Mouse (Mus musculus): ENCODE results near the gene Uaca. TPM values are rescaled to one million over a fixed set of nuclear protein-coding genes. Genes with fewer than 3 reads are reported as not detected.
"Not testable (repeated sequence)": the region's sequence is repeated elsewhere in the genome, so short reads cannot be mapped to it uniquely, and the experiment has no call there.

The Uaca gene
- polyA plus RNA-seq, 1 experiment from 2014 or later = 22.5 TPM

GRCm38 (mm10) chr9:60799061-60799460, 4.7 kb downstream of the Uaca start:
- no peaks in the 10 kb centered on the region for H3K36me3 ChIP-seq
- no peak for DNase-seq (ENCODE audit: low spot score)
- no peaks in the 10 kb centered on the region for H3K27me3 ChIP-seq (ENCODE audit: insufficient read depth, poor library complexity, severe bottlenecking)
- WGBS = 47% methylated on average over 10 of the region's 10 CpGs
- no peak overlapping the region for H3K27ac ChIP-seq
- peaks cover 19% of the 10 kb centered on the region for H3K4me1 ChIP-seq (replicated peaks)
- no peak overlapping the region for H3K4me3 ChIP-seq
- H3K9me3 ChIP-seq = no peaks in the 10 kb centered on the region

- Histone ChIP-seq H3K36me3 (no peaks in the 10 kb centered on the region), H3K4me1 (replicated peaks) (peaks cover 6% of the 10 kb centered on the region; the same call in 1 of the 2 replicates), H3K4me3 (no peak overlapping the region), H3K27ac (no peak overlapping the region), H3K27me3 (ENCODE audit: insufficient read depth, poor library complexity, severe bottlenecking) (no peaks in the 10 kb centered on the region), H3K9me3 (no peaks in the 10 kb centered on the region)
- WGBS = 86% methylated on average over 8 of the region's 8 CpGs
- DNase-seq (ENCODE audit: low spot score) = no peak
Observed at GRCm38 (mm10) chr9:60800663-60801382, 6.5 kb downstream of the Uaca start.

- H3K27ac ChIP-seq = no peak overlapping the region
- H3K9me3 ChIP-seq = no peaks in the 10 kb centered on the region
- 0 out of 2 replicates have a peak, but pooled peaks cover 2% of the 10 kb centered on the region for H3K4me1 ChIP-seq (replicated peaks)
- no peaks in the 10 kb centered on the region for H3K27me3 ChIP-seq (ENCODE audit: insufficient read depth, poor library complexity, severe bottlenecking)
- 67% methylated on average over 1 of the region's 1 CpGs for WGBS
- no peak overlapping the region for H3K4me3 ChIP-seq
- H3K36me3 ChIP-seq = no peaks in the 10 kb centered on the region
- no peak for DNase-seq (ENCODE audit: low spot score)
Observed at GRCm38 (mm10) chr9:60801746-60802145, 7.4 kb downstream of the Uaca start.

GRCm38 (mm10) chr9:60802341-60802740, 8.0 kb downstream of the Uaca start:
- no peak for DNase-seq (ENCODE audit: low spot score)
- H3K27ac ChIP-seq = no peak overlapping the region
- WGBS = 94% methylated on average over 5 of the region's 5 CpGs

GRCm38 (mm10) chr9:60806021-60806420, 11.7 kb downstream of the Uaca start:
- 0 out of 2 replicates have a peak, but pooled peaks cover 2% of the 10 kb centered on the region for H3K4me1 ChIP-seq (replicated peaks)
- 98% methylated on average over 2 of the region's 2 CpGs for WGBS
- H3K4me3 ChIP-seq = no peak overlapping the region
- H3K36me3 ChIP-seq = no peaks in the 10 kb centered on the region
- no peaks in the 10 kb centered on the region for H3K27me3 ChIP-seq (ENCODE audit: insufficient read depth, poor library complexity, severe bottlenecking)
- DNase-seq (ENCODE audit: low spot score) = no peak
- no peak overlapping the region for H3K27ac ChIP-seq
- no peaks in the 10 kb centered on the region for H3K9me3 ChIP-seq

More at GRCm38 (mm10) chr9:60802341-60802740, 8.0 kb downstream of the Uaca start:
- H3K36me3 ChIP-seq = no peaks in the 10 kb centered on the region
- no peaks in the 10 kb centered on the region for H3K9me3 ChIP-seq
- no peaks in the 10 kb centered on the region for H3K27me3 ChIP-seq (ENCODE audit: insufficient read depth, poor library complexity, severe bottlenecking)
- no peak overlapping the region for H3K4me3 ChIP-seq
- H3K4me1 ChIP-seq (replicated peaks) = 0 out of 2 replicates have a peak, but pooled peaks cover 2% of the 10 kb centered on the region

GRCm38 (mm10) chr9:60807996-60808395, 13.7 kb downstream of the Uaca start:
- H3K4me1 ChIP-seq (replicated peaks) = peaks cover 4% of the 10 kb centered on the region
- no peaks in the 10 kb centered on the region for H3K27me3 ChIP-seq (ENCODE audit: insufficient read depth, poor library complexity, severe bottlenecking)
- no peaks in the 10 kb centered on the region for H3K36me3 ChIP-seq
- H3K4me3 ChIP-seq = no peak overlapping the region
- no peak overlapping the region for H3K27ac ChIP-seq
- 96% methylated on average over 5 of the region's 5 CpGs for WGBS
- no peak for DNase-seq (ENCODE audit: low spot score)
- H3K9me3 ChIP-seq = no peaks in the 10 kb centered on the region

GRCm38 (mm10) chr9:60813139-60813880, 19.0 kb downstream of the Uaca start:
- no peaks in the 10 kb centered on the region for H3K27me3 ChIP-seq (ENCODE audit: insufficient read depth, poor library complexity, severe bottlenecking)
- H3K27ac ChIP-seq = peak overlapping the region; percentile 31
- DNase-seq (ENCODE audit: low spot score) = peak; percentile 23
- H3K4me1 ChIP-seq (replicated peaks) = peaks cover 20% of the 10 kb centered on the region
- WGBS = 19% methylated on average over 11 of the region's 11 CpGs
- no peaks in the 10 kb centered on the region for H3K9me3 ChIP-seq
- no peaks in the 10 kb centered on the region for H3K36me3 ChIP-seq
- peak overlapping the region; percentile 23 for H3K4me3 ChIP-seq

GRCm38 (mm10) chr9:60815502-60815901, 21.2 kb downstream of the Uaca start:
- Histone ChIP-seq H3K4me3 (no peak overlapping the region), H3K4me1 (replicated peaks) (peaks cover 20% of the 10 kb centered on the region), H3K9me3 (no peaks in the 10 kb centered on the region), H3K27ac (no peak overlapping the region), H3K36me3 (no peaks in the 10 kb centered on the region), H3K27me3 (ENCODE audit: insufficient read depth, poor library complexity, severe bottlenecking) (no peaks in the 10 kb centered on the region)
- WGBS = 89% methylated on average over 8 of the region's 8 CpGs
- no peak for DNase-seq (ENCODE audit: low spot score)

- Histone ChIP-seq H3K27me3 (ENCODE audit: insufficient read depth, poor library complexity, severe bottlenecking) (no peaks in the 10 kb centered on the region), H3K36me3 (no peaks in the 10 kb centered on the region), H3K9me3 (no peaks in the 10 kb centered on the region), H3K4me3 (no peak overlapping the region), H3K27ac (no peak overlapping the region), H3K4me1 (replicated peaks) (peaks cover 24% of the 10 kb centered on the region)
- DNase-seq (ENCODE audit: low spot score) = no peak
- 86% methylated on average over 5 of the region's 5 CpGs for WGBS
Observed at GRCm38 (mm10) chr9:60817585-60817984, 23.2 kb downstream of the Uaca start.

- H3K27ac ChIP-seq; H3K27me3 ChIP-seq (ENCODE audit: insufficient read depth, poor library complexity, severe bottlenecking); H3K9me3 ChIP-seq; H3K36me3 ChIP-seq; DNase-seq (ENCODE audit: low spot score); H3K4me3 ChIP-seq: not testable (repeated sequence)
- peaks cover 17% of the 10 kb centered on the region for H3K4me1 ChIP-seq (replicated peaks)
- 60% methylated on average over 8 of the region's 8 CpGs for WGBS
Observed at GRCm38 (mm10) chr9:60818582-60818981, 24.2 kb downstream of the Uaca start.

GRCm38 (mm10) chr9:60819340-60819739, 25.0 kb downstream of the Uaca start:
- H3K27ac ChIP-seq = no peak overlapping the region
- no peaks in the 10 kb centered on the region for H3K27me3 ChIP-seq (ENCODE audit: insufficient read depth, poor library complexity, severe bottlenecking)
- no peaks in the 10 kb centered on the region for H3K36me3 ChIP-seq
- H3K9me3 ChIP-seq = no peaks in the 10 kb centered on the region
- peaks cover 12% of the 10 kb centered on the region for H3K4me1 ChIP-seq (replicated peaks)
- H3K4me3 ChIP-seq = no peak overlapping the region
- 20% methylated on average over 1 of the region's 1 CpGs for WGBS
- DNase-seq (ENCODE audit: low spot score) = no peak

- peaks cover 12% of the 10 kb centered on the region for H3K4me1 ChIP-seq (replicated peaks)
- H3K36me3 ChIP-seq = no peaks in the 10 kb centered on the region
- no peaks in the 10 kb centered on the region for H3K27me3 ChIP-seq (ENCODE audit: insufficient read depth, poor library complexity, severe bottlenecking)
- DNase-seq (ENCODE audit: low spot score) = no peak
- no peak overlapping the region for H3K27ac ChIP-seq
- H3K4me3 ChIP-seq = no peak overlapping the region
- no peaks in the 10 kb centered on the region; the same call in 1 of the 2 replicates for H3K9me3 ChIP-seq
- 92% methylated on average over 4 of the region's 4 CpGs for WGBS
Observed at GRCm38 (mm10) chr9:60821501-60821900, 27.2 kb downstream of the Uaca start.

GRCm38 (mm10) chr9:60822681-60823080, 28.3 kb downstream of the Uaca start:
- WGBS = 88% methylated on average over 6 of the region's 6 CpGs

More at GRCm38 (mm10) chr9:60822681-60823080, 28.3 kb downstream of the Uaca start:
- DNase-seq (ENCODE audit: low spot score) = no peak
- H3K27me3 ChIP-seq (ENCODE audit: insufficient read depth, poor library complexity, severe bottlenecking) = no peaks in the 10 kb centered on the region
- no peaks in the 10 kb centered on the region; the same call in 1 of the 2 replicates for H3K9me3 ChIP-seq
- no peaks in the 10 kb centered on the region for H3K36me3 ChIP-seq
- no peak overlapping the region for H3K4me3 ChIP-seq
- no peak overlapping the region for H3K27ac ChIP-seq
- peaks cover 7% of the 10 kb centered on the region for H3K4me1 ChIP-seq (replicated peaks)
